Mouse (Mus musculus) frontal cortex, postnatal 14 days (tissue): ENCODE measurements around the gene Nlrp3.

ENCODE experiments used
- DNase-seq, 2 experiments: peaks; one replicate each; pipeline ENCODE4 v3.0.0; 2022; ENCODE audit warnings: low spot score in 2 of 2

Gene Nlrp3

GRCm38 (mm10) chr11:59614120-59614519 is 72.8 kb downstream of the Nlrp3 start:
- DNase-seq = no peak
